Mouse (Mus musculus): ENCODE measurements at regions not wholly inside any gene's neighbourhood (a gene's known extent, or its start where the extent isn't known, plus 50 kb on each side); places are given as distances from the start of the nearest gene placed in this dataset.
"Not testable (repeated sequence)": the region's sequence is repeated elsewhere in the genome, so short reads cannot be mapped to it uniquely, and the experiment has no call there.

- H3K4me3 ChIP-seq (ENCODE audit: low read depth, low read length): no peak overlapping the region
- no peak overlapping the region for H3K4me2 ChIP-seq (ENCODE audit: low read depth, low read length)
- no peaks in the 10 kb centered on the region for H3K36me3 ChIP-seq (ENCODE audit: control insufficient read depth, insufficient read depth)
- H3K27me3 ChIP-seq (ENCODE audit: control insufficient read depth, insufficient read depth, low read depth, low read length): no peaks in the 10 kb centered on the region
- H3K27ac ChIP-seq (ENCODE audit: low read length): no peak overlapping the region
- 51% methylated on average over 5 of the region's 5 CpGs for WGBS (ENCODE audit: insufficient replicate concordance)
- no peak overlapping the region for H3K9ac ChIP-seq (ENCODE audit: low read depth, low read length)
- no peaks in the 10 kb centered on the region for H3K9me3 ChIP-seq (replicated peaks; ENCODE audit: control insufficient read depth, low read length)
- ATAC-seq (ENCODE audit: low read depth): no peak
- H3K4me1 ChIP-seq (ENCODE audit: control insufficient read depth, low read depth, low read length): no peaks in the 10 kb centered on the region
These were observed 366.2 kb downstream of the Sec16b start for GRCm38 (mm10) chr1:157872775-157873174.

- Histone ChIP-seq H3K4me2 (ENCODE audit: low read depth, low read length) (no peak overlapping the region), H3K27me3 (ENCODE audit: control insufficient read depth, insufficient read depth, low read depth, low read length) (no peaks in the 10 kb centered on the region), H3K27ac (ENCODE audit: low read length) (no peak overlapping the region), H3K36me3 (ENCODE audit: control insufficient read depth, insufficient read depth) (no peaks in the 10 kb centered on the region), H3K9me3 (replicated peaks; ENCODE audit: control insufficient read depth, low read length) (no peaks in the 10 kb centered on the region), H3K4me3 (ENCODE audit: low read depth, low read length) (no peak overlapping the region), H3K4me1 (ENCODE audit: control insufficient read depth, low read depth, low read length) (no peaks in the 10 kb centered on the region), H3K9ac (ENCODE audit: low read depth, low read length) (no peak overlapping the region)
- WGBS (ENCODE audit: insufficient replicate concordance): 40% methylated on average over 2 of the region's 2 CpGs
- no peak for ATAC-seq (ENCODE audit: low read depth)
These were observed 368.5 kb downstream of the Sec16b start for GRCm38 (mm10) chr1:157875006-157875405.

DNA sequence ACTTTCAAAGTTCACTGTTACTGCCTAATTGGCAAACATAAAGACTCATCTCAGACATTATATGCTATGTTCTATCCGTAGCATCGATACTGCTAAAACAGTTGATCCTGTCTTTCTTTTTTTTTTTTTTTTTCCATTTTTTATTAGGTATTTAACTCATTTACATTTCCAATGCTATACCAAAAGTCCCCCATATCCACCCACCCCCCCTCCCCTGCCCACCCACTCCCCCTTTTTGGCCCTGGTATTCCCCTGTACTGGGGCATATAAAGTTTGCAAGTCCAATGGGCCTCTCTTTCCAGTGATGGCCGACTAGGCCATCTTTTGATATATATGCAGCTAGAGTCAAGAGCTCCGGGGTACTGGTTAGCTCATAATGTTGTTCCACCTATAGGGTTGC, 370.6 kb downstream of the Sec16b start:
- H3K27ac ChIP-seq (ENCODE audit: low read length); H3K4me2 ChIP-seq (ENCODE audit: low read depth, low read length); H3K4me1 ChIP-seq (ENCODE audit: control insufficient read depth, low read depth, low read length); H3K27me3 ChIP-seq (ENCODE audit: control insufficient read depth, insufficient read depth, low read depth, low read length); H3K9ac ChIP-seq (ENCODE audit: low read depth, low read length); H3K9me3 ChIP-seq (replicated peaks; ENCODE audit: control insufficient read depth, low read length); ATAC-seq (ENCODE audit: low read depth); H3K4me3 ChIP-seq (ENCODE audit: low read depth, low read length); H3K36me3 ChIP-seq (ENCODE audit: control insufficient read depth, insufficient read depth): not testable (repeated sequence)
- WGBS (ENCODE audit: insufficient replicate concordance): 90% methylated on average over 2 of the region's 4 CpGs

DNA sequence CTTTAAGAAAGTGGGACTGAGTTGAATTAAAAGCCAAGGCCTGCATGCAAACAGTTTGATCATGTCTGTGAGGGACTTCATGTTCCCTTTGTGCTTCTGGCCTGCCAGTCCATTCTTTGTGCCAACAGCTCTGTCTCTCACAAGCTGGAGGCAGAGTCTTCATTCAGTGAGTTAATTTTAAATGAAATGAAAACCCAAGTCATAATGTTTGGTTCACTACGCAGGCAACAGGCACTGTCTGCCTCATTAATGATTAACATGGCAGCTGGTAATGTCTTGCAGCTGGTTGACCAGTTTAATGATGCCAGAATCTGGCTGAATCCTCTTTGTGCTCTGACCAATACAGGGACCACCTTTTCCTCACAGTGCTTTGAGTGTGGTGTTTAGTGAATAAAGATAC, 380.6 kb downstream of the Sec16b start:
- WGBS (ENCODE audit: insufficient replicate concordance): 39% methylated on average over 1 of the region's 1 CpGs
- Histone ChIP-seq H3K9ac (ENCODE audit: low read depth, low read length) (no peak overlapping the region), H3K9me3 (replicated peaks; ENCODE audit: control insufficient read depth, low read length) (no peaks in the 10 kb centered on the region), H3K4me2 (ENCODE audit: low read depth, low read length) (no peak overlapping the region), H3K4me3 (ENCODE audit: low read depth, low read length) (no peak overlapping the region), H3K27me3 (ENCODE audit: control insufficient read depth, insufficient read depth, low read depth, low read length) (no peaks in the 10 kb centered on the region), H3K36me3 (ENCODE audit: control insufficient read depth, insufficient read depth) (no peaks in the 10 kb centered on the region), H3K27ac (ENCODE audit: low read length) (no peak overlapping the region), H3K4me1 (ENCODE audit: control insufficient read depth, low read depth, low read length) (no peaks in the 10 kb centered on the region)
- ATAC-seq (ENCODE audit: low read depth): no peak

- H3K4me1 ChIP-seq (ENCODE audit: control insufficient read depth, low read depth, low read length): no peaks in the 10 kb centered on the region
- H3K36me3 ChIP-seq (ENCODE audit: control insufficient read depth, insufficient read depth): no peaks in the 10 kb centered on the region
- H3K27ac ChIP-seq (ENCODE audit: low read length): no peak overlapping the region
- H3K4me3 ChIP-seq (ENCODE audit: low read depth, low read length): no peak overlapping the region
- H3K9ac ChIP-seq (ENCODE audit: low read depth, low read length): no peak overlapping the region
- no peak overlapping the region for H3K4me2 ChIP-seq (ENCODE audit: low read depth, low read length)
- no peaks in the 10 kb centered on the region for H3K27me3 ChIP-seq (ENCODE audit: control insufficient read depth, insufficient read depth, low read depth, low read length)
- WGBS (ENCODE audit: insufficient replicate concordance): 67% methylated on average over 7 of the region's 7 CpGs
- no peak for ATAC-seq (ENCODE audit: low read depth)
- H3K9me3 ChIP-seq (replicated peaks; ENCODE audit: control insufficient read depth, low read length): no peaks in the 10 kb centered on the region
These were observed 382.0 kb downstream of the Sec16b start for GRCm38 (mm10) chr1:157888573-157888972.

DNA sequence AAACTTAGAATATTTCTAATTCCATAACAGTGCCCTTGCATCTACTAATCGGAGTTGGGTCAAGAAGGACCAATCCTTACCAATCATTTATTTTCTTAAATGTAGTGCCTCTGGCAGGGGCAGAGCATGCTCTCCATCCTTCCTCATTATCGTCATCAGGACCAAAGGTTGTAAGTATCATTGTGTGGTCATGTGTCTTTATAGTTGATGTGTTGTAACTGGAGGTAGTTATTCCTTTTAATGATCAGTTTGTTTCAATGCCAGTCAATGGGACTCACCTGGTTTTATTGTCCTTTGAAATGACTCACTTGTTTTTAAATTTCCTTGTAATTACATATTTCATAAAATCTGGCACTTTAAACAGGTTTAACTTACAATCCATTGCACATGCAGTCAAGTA, 399.6 kb downstream of the Sec16b start:
- no peak overlapping the region for H3K4me3 ChIP-seq (ENCODE audit: low read depth, low read length)
- H3K27me3 ChIP-seq (ENCODE audit: control insufficient read depth, insufficient read depth, low read depth, low read length): no peaks in the 10 kb centered on the region
- 55% methylated on average over 2 of the region's 2 CpGs for WGBS (ENCODE audit: insufficient replicate concordance)
- H3K4me1 ChIP-seq (ENCODE audit: control insufficient read depth, low read depth, low read length): no peaks in the 10 kb centered on the region
- no peak overlapping the region for H3K9ac ChIP-seq (ENCODE audit: low read depth, low read length)
- no peaks in the 10 kb centered on the region for H3K36me3 ChIP-seq (ENCODE audit: control insufficient read depth, insufficient read depth)
- H3K9me3 ChIP-seq (replicated peaks; ENCODE audit: control insufficient read depth, low read length): no peaks in the 10 kb centered on the region
- no peak overlapping the region for H3K4me2 ChIP-seq (ENCODE audit: low read depth, low read length)
- no peak for ATAC-seq (ENCODE audit: low read depth)
- H3K27ac ChIP-seq (ENCODE audit: low read length): no peak overlapping the region

- no peak for ATAC-seq (ENCODE audit: low read depth)
These were observed 418.3 kb downstream of the Brinp2 start for GRCm38 (mm10) chr1:157937800-157938348.

GRCm38 (mm10) chr1:157939516-157939915, 416.6 kb downstream of the Brinp2 start:
- no peak overlapping the region for H3K9ac ChIP-seq (ENCODE audit: low read depth, low read length)
- H3K27me3 ChIP-seq (ENCODE audit: control insufficient read depth, insufficient read depth, low read depth, low read length): no peaks in the 10 kb centered on the region
- 43% methylated on average over 1 of the region's 1 CpGs for WGBS (ENCODE audit: insufficient replicate concordance)
- no peaks in the 10 kb centered on the region; the same call in 1 of the 2 replicates for H3K9me3 ChIP-seq (replicated peaks; ENCODE audit: control insufficient read depth, low read length)
- H3K36me3 ChIP-seq (ENCODE audit: control insufficient read depth, insufficient read depth): no peaks in the 10 kb centered on the region
- H3K4me2 ChIP-seq (ENCODE audit: low read depth, low read length): no peak overlapping the region
- no peak for ATAC-seq (ENCODE audit: low read depth)
- H3K4me3 ChIP-seq (ENCODE audit: low read depth, low read length): no peak overlapping the region
- H3K27ac ChIP-seq (ENCODE audit: low read length): no peak overlapping the region
- no peaks in the 10 kb centered on the region for H3K4me1 ChIP-seq (ENCODE audit: control insufficient read depth, low read depth, low read length)

More at GRCm38 (mm10) chr1:157937800-157938348, 418.3 kb downstream of the Brinp2 start:
- 33% methylated on average over 1 of the region's 1 CpGs for WGBS (ENCODE audit: insufficient replicate concordance)
- no peak overlapping the region for H3K4me2 ChIP-seq (ENCODE audit: low read depth, low read length)
- H3K4me3 ChIP-seq (ENCODE audit: low read depth, low read length): no peak overlapping the region
- no peaks in the 10 kb centered on the region for H3K36me3 ChIP-seq (ENCODE audit: control insufficient read depth, insufficient read depth)
- H3K4me1 ChIP-seq (ENCODE audit: control insufficient read depth, low read depth, low read length): no peaks in the 10 kb centered on the region
- no peaks in the 10 kb centered on the region for H3K9me3 ChIP-seq (replicated peaks; ENCODE audit: control insufficient read depth, low read length)
- no peak overlapping the region for H3K9ac ChIP-seq (ENCODE audit: low read depth, low read length)
- no peaks in the 10 kb centered on the region for H3K27me3 ChIP-seq (ENCODE audit: control insufficient read depth, insufficient read depth, low read depth, low read length)
- H3K27ac ChIP-seq (ENCODE audit: low read length): no peak overlapping the region

DNA sequence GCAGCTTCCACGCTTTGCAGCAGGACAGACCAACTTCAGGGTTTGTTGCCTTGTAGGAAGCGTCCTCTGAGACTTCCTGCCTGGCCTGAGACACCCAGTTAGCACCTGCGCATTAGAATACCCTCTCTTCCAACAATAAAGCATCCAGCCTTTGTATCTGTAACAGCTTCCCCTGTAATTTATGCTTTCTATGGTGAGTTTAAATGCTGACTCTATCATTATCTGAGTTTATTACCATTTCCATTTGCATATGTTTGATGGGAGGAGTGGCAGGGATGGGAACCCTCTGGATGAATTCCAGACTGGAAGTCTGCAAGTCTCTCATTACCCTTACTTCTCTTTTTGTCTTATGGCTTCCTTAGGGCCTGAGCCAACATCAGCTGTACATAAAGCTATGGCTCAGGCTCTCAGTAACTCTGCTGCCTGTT, 415.8 kb downstream of the Brinp2 start:
- WGBS (ENCODE audit: insufficient replicate concordance): 33% methylated on average over 3 of the region's 3 CpGs
- no peak overlapping the region for H3K9ac ChIP-seq (ENCODE audit: low read depth, low read length)
- no peaks in the 10 kb centered on the region; the same call in 1 of the 2 replicates for H3K9me3 ChIP-seq (replicated peaks; ENCODE audit: control insufficient read depth, low read length)
- no peaks in the 10 kb centered on the region for H3K4me1 ChIP-seq (ENCODE audit: control insufficient read depth, low read depth, low read length)
- H3K27me3 ChIP-seq (ENCODE audit: control insufficient read depth, insufficient read depth, low read depth, low read length): no peaks in the 10 kb centered on the region
- no peaks in the 10 kb centered on the region for H3K36me3 ChIP-seq (ENCODE audit: control insufficient read depth, insufficient read depth)
- no peak overlapping the region for H3K4me2 ChIP-seq (ENCODE audit: low read depth, low read length)
- no peak overlapping the region for H3K27ac ChIP-seq (ENCODE audit: low read length)
- no peak for ATAC-seq (ENCODE audit: low read depth)
- no peak overlapping the region for H3K4me3 ChIP-seq (ENCODE audit: low read depth, low read length)

Measured in liver, embryonic 16.5 days (tissue).